Mouse (Mus musculus) erythroblast, embryonic 14.5 days (primary cell): ENCODE data around the gene Agrn. TPM values are rescaled to one million over a fixed set of nuclear protein-coding genes. Genes with fewer than 3 reads are reported as not detected.
"Not testable (repeated sequence)": the region's sequence is repeated elsewhere in the genome, so short reads cannot be mapped to it uniquely, and the experiment has no call there.

Experiments used
- H3K27me3 ChIP-seq: 2 replicates; pipeline ENCODE4 v1.6.1; 2012; ENCODE audit warnings: inconsistent platforms; ENCODE audit not compliant: control insufficient read depth
- H3K36me3 ChIP-seq: 2 replicates; pipeline ENCODE4 v1.6.1; 2012; ENCODE audit warnings: mild to moderate bottlenecking, inconsistent platforms; ENCODE audit not compliant: control insufficient read depth
- H3K4me1 ChIP-seq: 2 replicates; pipeline ENCODE4 v1.6.1; 2012; ENCODE audit warnings: inconsistent platforms; ENCODE audit not compliant: control insufficient read depth
- H3K4me3 ChIP-seq: replicated peaks from 2 replicates; pipeline ENCODE3; 2012; ENCODE audit warnings: moderate library complexity, mild to moderate bottlenecking, inconsistent platforms
- H3K9me3 ChIP-seq: 2 replicates; pipeline ENCODE4 v1.6.1; 2012; ENCODE audit warnings: low read length, inconsistent platforms, mixed read lengths; ENCODE audit not compliant: control insufficient read depth
- GATA1 ChIP-seq: IDR thresholded peaks from 2 replicates; pipeline ENCODE4 v1.6.1; 2012; ENCODE audit warnings: low read length, inconsistent platforms, mixed read lengths
- TAL1 ChIP-seq: IDR thresholded peaks from 3 replicates; pipeline ENCODE4 v1.6.1; 2012; ENCODE audit warnings: low read length, inconsistent platforms, mixed read lengths
- polyA plus RNA-seq: library from polyadenylated mRNA; stranded (reverse); fragments of >175 nt; gene quantifications from 2 replicates; pipeline ENCODE4 v1.2.3, GENCODE M21; 2012

Agrn gene
- polyA plus RNA-seq, 1 experiment: 0.45 TPM

- Histone ChIP-seq H3K27me3 (no peaks in the 10 kb centered on the region), H3K4me1 (no peaks in the 10 kb centered on the region), H3K4me3 (no peak overlapping the region), H3K9me3 (no peaks in the 10 kb centered on the region), H3K36me3 (peaks cover 62% of the 10 kb centered on the region)
- TF ChIP-seq TAL1: no peak
- TF ChIP-seq GATA1: no peak
Observed at GRCm38 (mm10) chr4:156177630-156178029, 19.7 kb downstream of the Agrn start.

GRCm38 (mm10) chr4:156171828-156172227 is 25.5 kb downstream of the Agrn start:
- H3K4me3 ChIP-seq: no peak overlapping the region
- TF ChIP-seq TAL1: no peak
- TF ChIP-seq GATA1: no peak
- peaks cover 83% of the 10 kb centered on the region for H3K36me3 ChIP-seq
- H3K4me1 ChIP-seq: no peaks in the 10 kb centered on the region
- no peaks in the 10 kb centered on the region for H3K9me3 ChIP-seq
- H3K27me3 ChIP-seq: no peaks in the 10 kb centered on the region

- H3K4me1 ChIP-seq: no peaks in the 10 kb centered on the region
- no peak overlapping the region for H3K4me3 ChIP-seq
- H3K27me3 ChIP-seq: no peaks in the 10 kb centered on the region
- TF ChIP-seq TAL1 (no peak), GATA1 (no peak)
- no peaks in the 10 kb centered on the region for H3K9me3 ChIP-seq
- peaks cover 66% of the 10 kb centered on the region for H3K36me3 ChIP-seq
Observed at GRCm38 (mm10) chr4:156169129-156169528, 28.2 kb downstream of the Agrn start.

GRCm38 (mm10) chr4:156168611-156169010 is 28.7 kb downstream of the Agrn start:
- peaks cover 61% of the 10 kb centered on the region for H3K36me3 ChIP-seq
- no peak overlapping the region for H3K4me3 ChIP-seq
- H3K9me3 ChIP-seq: no peaks in the 10 kb centered on the region

GRCm38 (mm10) chr4:156166477-156166876 is 30.8 kb downstream of the Agrn start:
- Histone ChIP-seq H3K27me3 (no peaks in the 10 kb centered on the region), H3K36me3 (peaks cover 40% of the 10 kb centered on the region), H3K4me1 (no peaks in the 10 kb centered on the region), H3K4me3 (no peak overlapping the region), H3K9me3 (peaks cover 15% of the 10 kb centered on the region)
- TF ChIP-seq TAL1: no peak

More at GRCm38 (mm10) chr4:156168611-156169010, 28.7 kb downstream of the Agrn start:
- TF ChIP-seq GATA1 (no peak), TAL1 (no peak)
- H3K27me3 ChIP-seq: no peaks in the 10 kb centered on the region
- no peaks in the 10 kb centered on the region for H3K4me1 ChIP-seq

- H3K4me3 ChIP-seq: no peak overlapping the region
- peaks cover 13% of the 10 kb centered on the region for H3K9me3 ChIP-seq
- no peaks in the 10 kb centered on the region for H3K4me1 ChIP-seq
- H3K36me3 ChIP-seq: no peaks in the 10 kb centered on the region
- no peaks in the 10 kb centered on the region for H3K27me3 ChIP-seq
- TF ChIP-seq TAL1 (no peak), GATA1 (no peak)
Observed at GRCm38 (mm10) chr4:156154771-156155170, 42.5 kb downstream of the Agrn start.

GRCm38 (mm10) chr4:156150887-156151286 is 46.4 kb downstream of the Agrn start:
- not testable (repeated sequence) for H3K9me3 ChIP-seq, H3K36me3 ChIP-seq, H3K4me3 ChIP-seq, H3K27me3 ChIP-seq, H3K4me1 ChIP-seq

- H3K4me1 ChIP-seq: peaks cover 10% of the 10 kb centered on the region
- no peaks in the 10 kb centered on the region for H3K36me3 ChIP-seq
- TF ChIP-seq TAL1 (no peak), GATA1 (no peak)
- H3K9me3 ChIP-seq: peaks cover 3% of the 10 kb centered on the region; the same call in 1 of the 2 replicates
- H3K27me3 ChIP-seq: no peaks in the 10 kb centered on the region
- H3K4me3 ChIP-seq: no peak overlapping the region
Observed at GRCm38 (mm10) chr4:156136285-156137100, 60.8 kb downstream of the Agrn start.

GRCm38 (mm10) chr4:156135801-156136200 is 61.5 kb downstream of the Agrn start:
- Histone ChIP-seq H3K4me1 (peaks cover 10% of the 10 kb centered on the region), H3K36me3 (no peaks in the 10 kb centered on the region), H3K9me3 (peaks cover 3% of the 10 kb centered on the region; the same call in 1 of the 2 replicates), H3K27me3 (no peaks in the 10 kb centered on the region), H3K4me3 (no peak overlapping the region)
- TF ChIP-seq GATA1 (no peak), TAL1 (no peak)
